Mouse (Mus musculus): ENCODE results near the gene Urb2.

The Urb2 gene

DNA sequence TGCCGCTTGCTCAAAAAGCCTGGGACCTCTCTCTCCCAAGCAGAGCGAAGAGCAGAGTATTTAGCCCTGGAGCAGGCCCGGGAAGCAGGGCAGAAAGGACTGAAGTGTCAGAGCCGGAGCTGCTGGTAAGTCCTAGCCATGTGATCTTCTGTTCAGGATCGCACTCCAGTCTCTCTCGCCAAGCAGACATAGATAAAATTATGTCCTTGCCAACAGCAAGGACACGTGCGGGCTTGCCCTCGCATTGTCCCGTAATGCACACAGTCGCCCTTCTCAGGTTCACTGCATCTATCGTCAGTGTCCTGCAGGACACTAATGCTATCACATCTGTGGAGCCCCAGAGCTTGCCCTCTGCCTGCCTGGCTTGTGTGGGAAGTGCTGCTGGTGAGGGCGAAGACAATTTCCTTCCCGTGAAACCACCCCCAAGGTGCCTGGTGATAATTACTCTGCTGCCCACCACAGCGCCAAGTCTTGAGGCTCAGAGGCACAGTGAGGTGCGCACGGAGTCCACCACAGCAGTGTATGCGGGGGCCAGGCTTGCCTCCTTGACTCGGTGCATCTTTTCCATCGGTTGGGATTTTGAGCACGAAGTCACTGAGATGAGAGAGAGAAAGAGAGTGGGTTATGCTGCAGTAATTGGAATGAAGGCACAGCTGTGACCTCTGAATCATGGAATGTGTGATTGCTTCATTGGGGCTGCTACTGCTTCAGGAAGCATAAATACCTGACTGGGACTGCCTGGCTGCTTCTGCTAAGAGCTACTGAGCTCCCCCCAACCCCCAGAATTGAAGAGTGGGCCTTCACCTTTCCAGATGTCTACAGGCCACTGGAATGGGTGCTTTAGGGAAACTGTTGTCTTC is 59.4 kb downstream of the Urb2 start:
- DNase-seq = peak; percentile 23

DNA sequence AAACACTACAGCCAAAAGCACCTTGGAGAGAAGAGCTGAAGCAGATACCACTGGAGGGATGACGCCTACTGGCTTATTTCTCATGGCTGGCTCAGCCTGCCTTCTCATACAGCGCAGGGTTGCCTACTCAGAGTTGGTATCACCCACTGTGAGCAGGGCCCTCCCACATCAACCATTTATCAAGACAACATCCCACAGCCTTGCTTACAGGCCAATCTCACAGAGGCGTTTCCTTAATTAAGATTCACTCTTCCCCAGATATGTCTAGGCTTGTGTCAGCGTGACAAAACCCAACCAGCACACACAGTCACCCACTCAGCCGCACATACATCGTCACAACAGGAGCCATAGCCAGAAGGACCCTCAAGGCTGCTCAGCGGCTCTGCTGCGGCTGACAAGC is 61.3 kb downstream of the Urb2 start:
- DNase-seq = peak; percentile 30

DNA sequence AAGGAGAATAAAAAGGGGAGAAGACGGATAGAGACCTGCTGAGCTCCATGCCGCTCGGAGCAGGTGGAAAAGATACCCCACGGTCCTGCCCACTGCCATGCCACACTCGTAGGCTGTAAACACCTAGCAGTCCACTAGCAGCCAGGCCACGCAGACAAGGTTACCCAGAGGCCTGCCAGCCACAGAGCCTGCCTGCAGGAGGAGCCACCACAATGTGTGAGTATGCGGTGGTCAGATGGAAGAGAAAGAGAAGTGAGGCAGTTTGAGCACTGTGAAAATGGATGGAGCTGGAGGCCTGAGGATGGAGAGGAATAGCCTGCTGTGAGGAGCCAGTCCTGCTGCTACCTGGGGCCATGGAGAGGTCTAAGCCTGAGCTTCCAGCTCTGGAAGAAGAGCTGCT is 62.3 kb downstream of the Urb2 start:
- no peak for DNase-seq

DNA sequence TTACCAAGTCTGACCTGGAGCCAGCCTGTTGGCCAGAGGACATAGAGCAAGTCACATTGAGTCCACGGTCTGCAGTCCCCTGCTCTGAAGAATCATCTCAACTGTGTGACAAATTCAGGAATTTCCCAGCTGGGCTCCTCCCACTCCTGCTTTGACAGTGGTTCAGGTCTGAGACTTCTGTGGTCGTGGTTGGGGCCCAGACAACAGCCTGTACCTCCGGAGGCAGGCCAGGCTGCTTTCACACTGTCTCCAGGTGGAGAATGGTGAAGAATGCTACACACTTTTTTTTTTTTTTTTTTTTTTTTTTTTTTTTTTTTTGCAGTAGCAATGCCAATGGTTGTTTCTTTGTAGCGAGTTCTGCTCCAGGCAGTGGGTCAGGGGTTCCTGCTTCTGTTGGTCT is 64.4 kb downstream of the Urb2 start:
- DNase-seq = no peak

DNA sequence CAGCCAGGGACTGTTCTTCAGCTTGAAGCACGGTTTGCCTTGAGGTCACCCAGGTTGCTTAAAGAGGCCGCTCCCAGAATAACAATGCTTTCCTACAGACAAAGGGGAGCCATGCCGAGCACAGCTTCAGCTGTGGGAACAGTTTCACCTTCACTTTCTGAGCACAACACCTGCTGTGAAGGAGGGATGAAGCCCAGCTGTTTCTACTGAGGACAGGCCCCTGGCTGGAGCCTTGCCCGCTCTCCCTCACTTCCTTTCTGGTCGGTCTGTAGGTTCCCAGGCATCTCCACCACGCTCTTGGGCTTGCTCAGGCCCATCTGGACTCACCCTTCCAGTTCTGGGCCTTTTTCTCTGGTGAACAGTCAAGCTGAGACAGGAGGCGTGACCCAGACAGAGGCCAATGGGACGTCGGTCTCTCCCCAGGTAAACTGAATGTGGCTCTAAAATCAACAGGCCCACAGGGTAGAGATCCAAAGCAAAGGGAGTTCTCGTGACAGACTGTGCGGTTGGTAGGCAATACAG is 66.8 kb downstream of the Urb2 start:
- no peak for DNase-seq

DNA sequence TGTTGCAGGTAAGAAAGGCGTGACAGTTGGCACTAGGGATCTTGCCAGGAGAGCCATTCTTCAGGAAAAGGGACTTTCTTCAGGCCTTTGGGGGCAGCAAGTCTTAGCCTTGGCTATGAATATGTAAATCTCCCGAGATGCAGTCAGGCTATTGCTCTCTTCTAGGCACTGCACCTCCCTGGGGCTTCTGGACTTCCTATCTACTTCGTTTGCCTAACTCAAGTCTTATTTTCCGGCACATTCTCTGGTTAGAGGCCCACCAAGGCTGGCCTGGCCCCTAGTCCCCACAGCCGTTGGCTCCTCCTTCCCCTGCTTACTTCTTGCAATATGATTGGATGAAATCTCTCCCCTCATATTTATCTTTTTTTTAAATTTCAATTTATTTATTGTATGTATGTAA is 67.7 kb downstream of the Urb2 start:
- no peak for DNase-seq

DNA sequence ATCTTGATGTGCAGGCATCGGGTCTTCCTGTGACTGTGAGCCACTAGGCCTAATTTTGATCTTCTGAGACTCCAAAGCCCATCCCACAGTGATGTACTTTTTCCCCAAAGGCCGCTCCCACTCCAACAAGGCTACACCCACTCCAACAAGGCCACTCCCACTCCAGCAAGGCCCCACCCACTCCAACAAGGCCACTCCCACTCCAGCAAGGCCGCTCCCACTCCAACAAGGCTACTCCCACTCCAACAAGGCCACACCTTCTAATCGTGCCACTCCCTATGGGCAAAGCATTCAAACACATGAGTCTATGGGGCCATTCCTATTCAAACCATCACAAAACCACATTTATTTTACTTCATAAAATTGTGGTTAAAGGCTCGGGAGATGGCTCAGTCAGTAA is 69.2 kb downstream of the Urb2 start:
- no peak for DNase-seq
